Mouse (Mus musculus): ENCODE measurements at regions not wholly inside any gene's neighbourhood (a gene's known extent, or its start where the extent isn't known, plus 50 kb on each side); places are given as distances from the start of the nearest gene placed in this dataset.

DNA sequence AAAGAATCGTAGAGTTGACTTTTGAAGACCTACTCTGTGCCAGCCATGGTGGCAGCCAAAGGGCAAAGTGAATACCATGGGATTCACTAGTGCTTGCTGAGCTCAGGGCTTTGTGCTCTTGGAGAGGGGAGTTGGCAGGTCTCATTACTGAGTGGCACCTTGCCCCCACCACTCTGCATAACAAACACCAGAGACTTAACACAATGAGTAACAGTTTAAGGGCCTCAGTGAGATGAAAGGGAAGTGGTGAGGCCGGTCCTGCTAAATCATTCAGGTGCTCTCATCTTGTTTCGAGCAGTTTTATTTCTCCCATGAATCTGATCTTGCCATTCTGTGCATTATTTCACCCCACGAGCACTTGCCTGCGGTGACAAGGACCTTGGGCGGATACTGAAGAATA is 80.1 kb upstream of the Sorcs3 start:
- TF ChIP-seq CTCF (IDR thresholded peaks at IDR 0.05; ENCODE audit: low read depth) (no peak), EP300 (optimal IDR thresholded peaks at IDR 0.05) (no peak)
